Mouse (Mus musculus): ENCODE results near the gene Crybg2.

DNA sequence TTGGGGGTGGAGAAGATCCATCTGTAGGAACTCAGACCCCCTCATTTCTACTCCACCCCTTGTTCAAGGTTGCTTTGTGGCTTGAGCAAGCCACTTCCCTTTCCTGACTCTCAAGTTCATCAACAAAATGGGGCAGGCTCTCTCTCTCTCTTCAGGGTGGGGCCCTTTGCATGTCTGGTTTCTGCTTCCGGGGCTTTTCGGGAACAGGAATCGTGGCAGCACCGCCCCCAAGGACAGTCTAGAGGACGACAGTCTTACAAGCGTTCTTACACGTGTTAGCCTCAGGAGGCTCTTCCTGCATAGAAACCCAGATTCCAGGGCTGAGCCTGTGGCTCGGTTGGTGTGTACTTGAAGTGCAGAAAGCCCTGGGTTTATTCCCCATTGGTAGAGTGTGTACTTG lies 56.4 kb downstream of the Crybg2 start:
- TF ChIP-seq RAD21 (IDR thresholded peaks at IDR 0.05; ENCODE audit: low read depth, low read length) = no peak
- TF ChIP-seq SMC3 (IDR thresholded peaks at IDR 0.05; ENCODE audit: low read depth, low read length) = no peak
- no peak for TF ChIP-seq GATA1 (IDR thresholded peaks at IDR 0.05; ENCODE audit: low read depth, low read length)
- no peak for TF ChIP-seq CTCF (IDR thresholded peaks at IDR 0.05 in 2 of 3, conservative IDR thresholded peaks at IDR 0.05 in 1 of 3; ENCODE audit: control insufficient read depth in 1 of 3, insufficient read depth in 1 of 3, low read depth in 2 of 3, low read length in 3 of 3, poor library complexity in 1 of 3, severe bottlenecking in 1 of 3)
- no peak for TF ChIP-seq NRF1 (IDR thresholded peaks at IDR 0.05; ENCODE audit: insufficient read depth, low read depth, low read length, poor library complexity, severe bottlenecking)
- no peak for TF ChIP-seq USF1 (IDR thresholded peaks at IDR 0.05; ENCODE audit: low read depth, low read length)
- no peak for TF ChIP-seq POLR2A (IDR thresholded peaks at IDR 0.05; ENCODE audit: control insufficient read depth in 1 of 2, insufficient read depth in 1 of 2, low read depth in 1 of 2, low read length in 2 of 2, poor library complexity in 1 of 2)
- TF ChIP-seq ZC3H11A (IDR thresholded peaks at IDR 0.05; ENCODE audit: low read depth, low read length) = no peak
- TF ChIP-seq SIN3A (IDR thresholded peaks at IDR 0.05; ENCODE audit: low read length) = no peak
- no peak for TF ChIP-seq TAL1 (IDR thresholded peaks at IDR 0.05; ENCODE audit: low read length)
- no peak; the same call in 1 of the 2 replicates for TF ChIP-seq MAZ (IDR thresholded peaks at IDR 0.05; ENCODE audit: low read depth, low read length)
- TF ChIP-seq MYB (IDR thresholded peaks at IDR 0.05; ENCODE audit: low read depth, low read length) = no peak
- no peak for TF ChIP-seq EP300 (IDR thresholded peaks at IDR 0.05; ENCODE audit: low read depth in 1 of 2, low read length in 2 of 2)

Measured in MEL (cell line).